Mouse (Mus musculus) mature B cell (primary cell): ENCODE data around the gene Fgfr2.

Experiments used
- in situ Hi-C: fragments of 300-500 bp; cut with MboI; formaldehyde crosslinking; loops from 2 replicates; pipeline ENCODE4 v1.14.3; 2019

Fgfr2 gene

GRCm38 (mm10) chr7:131992226-131992625, 1130.9 kb downstream of the Fgfr2 start:
- in situ Hi-C loops = no loop called here

- in situ Hi-C loops = no loop called here
Measured at GRCm38 (mm10) chr7:131989056-131989455, 1134.1 kb downstream of the Fgfr2 start.

GRCm38 (mm10) chr7:131978609-131979008, 1144.5 kb downstream of the Fgfr2 start:
- in situ Hi-C loops = no loop called here

GRCm38 (mm10) chr7:131975867-131976266, 1147.3 kb downstream of the Fgfr2 start:
- in situ Hi-C loops = no loop called here

GRCm38 (mm10) chr7:131970255-131970654, 1152.9 kb downstream of the Fgfr2 start:
- in situ Hi-C loops = no loop called here

GRCm38 (mm10) chr7:131966916-131967494, 1156.1 kb downstream of the Fgfr2 start:
- in situ Hi-C loops = no loop called here

GRCm38 (mm10) chr7:131966023-131966915, 1156.9 kb downstream of the Fgfr2 start, which contains the start of gene Gpr26:
TSS of gene Gpr26 (plus strand) at chr7:131966460.
- in situ Hi-C loops = no loop called here

GRCm38 (mm10) chr7:131960551-131960950, 1162.6 kb downstream of the Fgfr2 start:
- in situ Hi-C loops = no loop called here

GRCm38 (mm10) chr7:131958705-131959104, 1164.4 kb downstream of the Fgfr2 start:
- in situ Hi-C loops = no loop called here

- in situ Hi-C loops = no loop called here
Measured at GRCm38 (mm10) chr7:131953402-131953801, 1169.7 kb downstream of the Fgfr2 start.

- in situ Hi-C loops = no loop called here
Measured at GRCm38 (mm10) chr7:131951131-131951530, 1172.0 kb downstream of the Fgfr2 start.

GRCm38 (mm10) chr7:131937611-131938010, 1185.5 kb downstream of the Fgfr2 start:
- in situ Hi-C loops = no loop called here

GRCm38 (mm10) chr7:131927288-131928050, 1195.7 kb downstream of the Fgfr2 start:
- in situ Hi-C loops = no loop called here

- in situ Hi-C loops = no loop called here
Measured at GRCm38 (mm10) chr7:131917384-131917783, 1205.8 kb downstream of the Fgfr2 start.

- in situ Hi-C loops = no loop called here
Measured at GRCm38 (mm10) chr7:131909611-131910010, 1213.5 kb downstream of the Fgfr2 start.

- in situ Hi-C loops = no loop called here
Measured at GRCm38 (mm10) chr7:131906499-131907190, 1216.5 kb downstream of the Fgfr2 start.

GRCm38 (mm10) chr7:131899356-131899755, 1223.8 kb downstream of the Fgfr2 start:
- in situ Hi-C loops = loop anchor here (25.0 kb wide), 3 partner anchors 362 to 1137 kb away; partner anchors contain the start of genes Btbd16, Hmx2 and Hmx3

GRCm38 (mm10) chr7:131897282-131897681, 1225.9 kb downstream of the Fgfr2 start:
- in situ Hi-C loops = loop anchor here (25.0 kb wide), 3 partner anchors 360 to 1135 kb away; partner anchors contain the start of genes Btbd16, Hmx2 and Hmx3

GRCm38 (mm10) chr7:131882824-131883223, 1240.3 kb downstream of the Fgfr2 start:
- in situ Hi-C loops = loop anchor here (25.0 kb wide), 3 partner anchors 346 to 1121 kb away; partner anchors contain the start of genes Btbd16, Hmx2 and Hmx3

- in situ Hi-C loops = loop anchor here (25.0 kb wide), 3 partner anchors 345 to 1120 kb away; partner anchors contain the start of genes Btbd16, Hmx2 and Hmx3
Measured at GRCm38 (mm10) chr7:131881876-131882615, 1241.1 kb downstream of the Fgfr2 start.
